Mouse (Mus musculus): ENCODE measurements around the gene Lhx1.

The Lhx1 gene

GRCm38 (mm10) chr11:84525421-84526274 lies at the start of gene Lhx1:
Gene Lhx1, minus strand, starts transcription at chr11:84525535.
- DNase-seq (ENCODE audit: low read depth, low spot score) = peak; percentile 91

DNA sequence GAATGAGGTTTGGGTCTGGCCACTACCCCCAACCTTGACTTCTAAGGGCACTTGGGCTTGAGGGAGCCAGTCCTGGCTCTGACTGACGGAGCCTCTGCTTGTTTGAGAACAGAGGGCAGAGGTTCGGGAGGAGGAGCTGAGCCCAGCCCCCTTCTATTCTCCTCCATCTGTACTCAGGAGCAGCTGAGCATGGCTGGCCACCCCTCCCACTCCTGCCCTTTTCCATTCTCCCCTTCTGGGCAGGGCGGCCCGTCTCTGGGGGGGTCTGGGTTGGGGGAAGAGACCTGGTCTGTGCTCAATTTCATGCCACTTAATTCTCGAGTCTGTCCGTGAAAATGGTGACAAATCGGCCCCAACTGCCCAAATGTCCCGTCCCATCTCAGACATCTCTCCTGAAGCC lies 49.5 kb upstream of the Lhx1 start:
- no peak for DNase-seq (ENCODE audit: low read depth, low spot score)

DNA sequence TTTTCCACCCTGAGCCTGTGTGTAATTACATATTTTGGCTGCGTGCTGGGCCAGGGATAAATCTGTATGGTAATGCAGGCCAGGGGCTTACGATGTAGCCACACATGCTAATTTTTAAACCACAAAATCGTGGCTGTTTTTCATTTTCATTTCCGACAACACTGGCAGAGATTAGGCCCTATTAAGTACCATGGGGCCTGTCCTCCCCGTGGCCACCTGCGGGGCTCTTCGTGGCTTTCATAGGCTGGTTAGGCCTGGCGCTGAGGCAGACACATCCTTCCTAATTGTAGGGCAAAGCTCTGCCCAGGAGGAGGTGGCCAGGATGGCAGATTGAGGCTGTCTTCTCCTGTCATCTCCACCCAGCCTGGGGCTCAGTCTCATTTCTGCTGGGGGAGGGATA lies 48.3 kb upstream of the Lhx1 start:
- no peak for DNase-seq (ENCODE audit: low read depth, low spot score)

DNA sequence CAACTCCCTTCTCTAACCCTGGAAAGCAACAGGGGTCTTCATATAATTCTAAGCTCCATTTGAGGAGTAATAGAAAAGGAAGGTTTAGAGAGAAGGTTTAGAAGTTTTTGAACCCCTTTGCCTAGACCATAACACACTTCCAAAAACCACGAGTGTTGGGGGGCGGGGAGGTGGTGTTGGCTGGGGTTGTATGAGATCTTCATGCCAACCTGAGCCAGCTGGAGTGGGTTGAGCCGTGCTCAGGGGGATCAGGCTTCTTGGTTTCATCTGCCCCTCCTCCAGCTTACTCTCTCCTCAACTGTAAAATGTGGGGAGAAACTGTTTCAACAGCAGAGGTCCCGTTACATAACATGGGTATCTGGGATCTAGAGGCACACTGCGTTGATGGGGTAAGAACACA lies 45.5 kb upstream of the Lhx1 start:
- no peak for DNase-seq (ENCODE audit: low read depth, low spot score)

DNA sequence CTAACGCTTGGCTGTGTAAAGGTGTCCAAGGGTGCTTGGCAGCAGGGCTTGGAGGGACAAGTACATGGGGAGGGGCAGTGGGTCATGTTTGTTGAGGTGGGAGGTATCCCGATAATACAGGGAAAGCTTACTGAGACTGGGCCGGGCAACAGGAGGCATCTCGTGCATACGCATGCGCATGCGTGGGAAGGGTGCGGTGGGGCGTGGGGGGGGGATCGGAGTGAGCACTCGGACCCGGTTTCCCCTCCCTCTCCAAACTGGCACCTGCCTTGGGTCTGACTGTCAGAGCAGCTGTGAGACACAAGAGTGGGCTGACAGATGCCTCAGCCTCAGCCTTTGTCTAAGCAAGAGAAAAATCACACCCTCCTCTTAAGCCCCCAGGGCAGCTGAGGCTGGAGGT lies 45.1 kb upstream of the Lhx1 start:
- no peak for DNase-seq (ENCODE audit: low read depth, low spot score)

DNA sequence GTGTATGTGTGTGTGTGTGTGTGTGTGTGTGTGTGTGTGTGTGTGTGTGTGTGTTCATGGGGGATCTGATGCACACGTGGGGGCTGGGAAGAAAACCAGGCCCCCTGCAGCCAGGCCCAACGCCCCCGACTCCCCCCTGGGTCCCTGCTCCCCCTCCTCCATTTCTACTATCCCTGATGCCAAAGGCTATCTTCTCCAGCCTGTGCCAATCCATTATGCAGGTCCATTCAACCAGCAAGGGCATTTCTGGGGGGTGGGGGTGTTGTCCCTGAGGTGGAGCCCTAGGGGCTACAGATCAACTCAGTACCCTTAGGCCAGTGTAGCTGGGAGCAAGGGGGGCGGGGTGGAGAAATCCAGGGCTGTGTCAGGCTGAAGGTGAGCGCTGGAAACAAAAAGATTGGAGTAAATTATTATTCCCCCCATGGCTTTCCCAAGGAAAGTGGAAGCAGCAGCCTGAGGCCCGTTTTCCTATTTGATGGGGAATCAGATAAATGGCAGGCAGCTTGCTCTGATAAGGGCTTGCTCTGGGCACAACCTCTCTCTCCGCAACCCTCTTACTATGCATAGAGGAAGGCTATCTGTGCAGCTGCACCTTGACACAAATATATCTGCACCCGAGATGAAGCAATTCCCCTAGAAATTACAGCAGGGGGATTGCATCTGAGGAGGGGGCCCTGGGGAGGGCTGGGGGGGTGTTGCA lies 43.9 kb upstream of the Lhx1 start:
- DNase-seq (ENCODE audit: low read depth, low spot score) = no peak

- DNase-seq (ENCODE audit: low read depth, low spot score) = no peak
Observed at GRCm38 (mm10) chr11:84568482-84568881, 43.1 kb upstream of the Lhx1 start.

GRCm38 (mm10) chr11:84566691-84567090 lies 41.4 kb upstream of the Lhx1 start:
- no peak for DNase-seq (ENCODE audit: low read depth, low spot score)

DNA sequence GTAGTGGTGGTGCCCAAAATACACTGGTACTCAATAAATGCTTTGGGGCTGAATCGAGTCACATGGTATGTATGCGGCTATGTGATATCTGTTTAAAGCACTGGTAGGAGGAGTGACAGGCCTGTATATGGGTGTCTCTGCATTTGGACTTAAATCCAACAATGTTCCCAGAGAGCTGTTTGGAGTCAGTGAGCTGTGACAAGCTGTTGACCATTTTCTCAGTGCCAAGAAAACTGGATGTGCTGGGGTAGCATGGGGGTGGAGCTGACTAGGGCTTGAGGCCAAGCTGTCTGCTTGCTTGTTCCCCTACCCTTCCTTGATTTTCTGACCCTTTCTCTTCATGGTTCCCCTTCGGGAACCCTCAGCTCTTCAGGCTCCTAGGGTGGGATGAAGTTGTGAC lies 39.9 kb upstream of the Lhx1 start:
- no peak for DNase-seq (ENCODE audit: low read depth, low spot score)

GRCm38 (mm10) chr11:84563360-84563759 lies 38.0 kb upstream of the Lhx1 start:
- DNase-seq (ENCODE audit: low read depth, low spot score) = peak; percentile 10

- peak; percentile 21 for DNase-seq (ENCODE audit: low read depth, low spot score)
Observed at GRCm38 (mm10) chr11:84562758-84563347, 37.5 kb upstream of the Lhx1 start.

DNA sequence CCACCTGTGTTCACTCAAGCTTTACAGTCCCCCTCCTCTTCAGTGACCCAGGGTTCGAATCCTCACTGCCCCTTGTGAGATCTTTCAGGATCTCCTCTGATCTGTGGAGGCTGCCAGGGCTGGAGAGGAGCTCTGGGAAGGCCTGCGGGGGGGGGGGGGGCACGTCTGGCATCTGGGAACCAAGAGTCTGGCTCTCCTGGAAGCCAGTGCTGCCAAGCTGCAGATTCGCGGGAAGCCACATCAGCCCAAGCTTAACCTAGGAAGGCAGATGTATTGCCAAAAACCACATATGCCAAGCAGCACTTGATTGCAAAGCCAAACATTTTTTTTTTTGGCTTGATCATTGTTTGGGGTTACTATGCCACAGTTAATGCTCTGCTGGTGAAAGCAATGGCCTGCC lies 36.2 kb upstream of the Lhx1 start:
- no peak for DNase-seq (ENCODE audit: low read depth, low spot score)

DNA sequence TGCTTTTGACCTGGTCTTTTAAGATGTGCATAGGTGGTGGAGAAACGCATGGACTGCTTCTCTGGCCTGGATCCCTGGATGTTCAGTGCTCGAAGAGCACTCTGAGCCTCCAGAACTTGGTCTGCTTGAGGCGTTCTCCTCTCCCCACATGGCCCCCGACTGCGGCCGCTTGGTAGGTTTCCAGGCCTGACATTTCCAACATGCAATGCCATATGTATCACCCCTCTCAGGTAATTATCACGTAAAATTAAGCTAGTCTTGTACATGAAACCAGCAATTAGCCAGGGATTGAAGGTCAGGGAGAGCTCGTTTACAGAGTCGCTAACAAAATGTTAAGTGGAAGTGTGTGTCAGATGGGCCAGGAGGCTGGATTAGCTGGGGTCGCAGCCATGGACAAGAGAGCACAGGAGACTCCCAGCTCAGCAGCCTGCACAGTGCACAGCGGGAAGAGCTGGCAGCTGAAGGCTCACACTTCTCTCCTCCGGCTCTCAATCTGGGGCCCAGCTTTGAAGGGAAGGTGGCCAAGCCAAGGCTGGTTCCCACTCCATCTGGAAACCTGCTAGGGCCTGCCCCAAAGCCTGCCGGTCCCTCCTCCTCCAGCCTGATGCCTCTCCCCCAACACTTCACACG lies 28.6 kb upstream of the Lhx1 start:
- DNase-seq (ENCODE audit: low read depth, low spot score) = no peak

DNA sequence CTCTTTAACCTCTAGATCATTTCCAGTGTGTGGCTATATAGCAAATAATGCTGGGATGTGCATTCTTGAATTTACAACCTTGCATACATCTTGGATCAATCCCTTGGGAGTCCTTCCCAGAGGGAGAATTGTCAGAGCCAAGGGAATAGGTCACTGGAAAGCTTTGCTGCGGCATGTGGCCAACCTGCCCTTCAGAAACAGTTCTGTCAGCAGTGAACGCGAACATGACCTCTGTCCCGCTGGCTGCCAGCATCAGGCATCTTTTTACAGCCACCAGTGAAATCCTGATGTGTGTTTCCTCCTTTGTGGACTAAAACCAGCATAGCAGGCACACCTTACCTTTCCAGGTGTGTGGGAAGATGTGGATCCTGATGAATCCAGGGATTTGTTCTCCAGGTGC lies 26.0 kb upstream of the Lhx1 start:
- no peak for DNase-seq (ENCODE audit: low read depth, low spot score)

- DNase-seq (ENCODE audit: low read depth, low spot score) = no peak
Observed at GRCm38 (mm10) chr11:84549258-84549791, 24.0 kb upstream of the Lhx1 start.

DNA sequence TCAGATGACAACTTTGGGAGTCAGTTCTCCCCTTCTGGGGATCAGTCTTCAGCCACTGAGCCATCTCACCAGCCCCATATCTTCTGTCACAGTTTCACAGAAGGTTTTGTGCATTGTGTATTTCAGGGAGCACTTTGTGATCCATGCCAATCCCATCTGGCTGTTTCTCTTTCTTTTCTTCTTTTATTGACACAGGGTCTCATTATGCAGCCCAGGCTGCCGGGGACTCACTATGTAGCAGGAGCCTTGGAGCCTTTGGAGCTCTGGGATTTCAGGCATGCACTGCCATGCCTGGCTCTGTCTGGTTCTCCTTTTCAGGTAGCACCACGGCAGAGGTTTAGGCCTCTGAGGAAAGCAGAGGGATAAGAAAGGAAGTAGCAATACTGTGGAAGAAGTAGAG lies 23.0 kb upstream of the Lhx1 start:
- DNase-seq (ENCODE audit: low read depth, low spot score) = no peak

DNA sequence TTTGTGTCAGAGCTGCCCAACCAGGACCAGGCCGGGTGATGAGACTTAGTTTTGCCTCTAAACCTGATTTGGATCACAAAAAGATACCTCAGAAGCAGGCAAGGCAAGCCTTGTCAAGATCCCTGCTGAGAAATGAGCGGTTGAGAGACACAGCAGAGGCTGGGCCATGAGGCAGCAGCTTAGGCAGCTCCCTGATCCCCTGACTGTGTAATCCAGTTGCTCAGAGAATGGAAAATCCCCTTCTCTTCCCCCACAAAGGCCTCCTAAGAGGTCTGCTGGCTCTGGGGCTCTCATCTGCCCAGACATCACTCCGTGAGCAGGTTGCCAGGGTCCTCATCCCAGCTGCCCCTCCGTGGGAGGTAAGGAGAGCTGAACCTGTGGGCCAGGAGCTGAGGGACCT lies 14.6 kb upstream of the Lhx1 start:
- no peak for DNase-seq (ENCODE audit: low read depth, low spot score)

- DNase-seq (ENCODE audit: low read depth, low spot score) = no peak
Observed at GRCm38 (mm10) chr11:84529797-84530703, 4.7 kb upstream of the Lhx1 start.

- peak; percentile 54 for DNase-seq (ENCODE audit: low read depth, low spot score)
Observed at GRCm38 (mm10) chr11:84529143-84529755, 3.9 kb upstream of the Lhx1 start.

Data from ES-CJ7 (cell line).